Mouse (Mus musculus): Measurements from ENCODE around the gene 9030612E09Rik. TPM values are rescaled to one million over a fixed set of nuclear protein-coding genes. Genes with fewer than 3 reads are reported as not detected.
A peak's percentile ranks its signal among the peaks of the same experiment; 100 is the strongest.

9030612E09Rik gene
- polyA plus RNA-seq (2015; fragmentation: Nextera tagmentation; extraction: Ambion mirVana), result 2.4 and 2.5 TPM in 2 replicates

- ATAC-seq, result peak; percentile 88
- H3K4me3 ChIP-seq (replicated peaks; ENCODE audit: low read length), result peak within 1 kb of the TSS; percentile 68
- under 1% methylated on average over 80 of the region's 91 CpGs for WGBS
- 0 out of 2 replicates have a peak, but pooled peaks cover 3% of the 10 kb centered on the region for H3K27me3 ChIP-seq (replicated peaks; ENCODE audit: control insufficient read depth, insufficient read depth, low read length)
- H3K27ac ChIP-seq (ENCODE audit: low read length), result peak within 1 kb of the TSS; percentile 96
- H3K36me3 ChIP-seq (ENCODE audit: control insufficient read depth, insufficient read depth), result no peaks in the 10 kb centered on the region
- H3K9me3 ChIP-seq (ENCODE audit: control insufficient read depth, low read length), result no peaks in the 10 kb centered on the region
- H3K9ac ChIP-seq (replicated peaks; ENCODE audit: low read depth, low read length), result peak within 1 kb of the TSS; percentile 98
- peaks cover 28% of the 10 kb centered on the region for H3K4me1 ChIP-seq (replicated peaks; ENCODE audit: control insufficient read depth, insufficient read depth, low read length)
- peak within 1 kb of the TSS; percentile 74 for H3K4me2 ChIP-seq (ENCODE audit: low read length)
Observed at GRCm38 (mm10) chr10:43174326-43175155, at the start of gene 9030612E09Rik, which contains the start of gene Sobp. TSS of gene 9030612E09Rik (plus strand) at chr10:43174704. TSS of gene Sobp (minus strand) at chr10:43174530.

- peak; percentile 66 for ATAC-seq
- H3K27me3 ChIP-seq (replicated peaks; ENCODE audit: control insufficient read depth, insufficient read depth, low read length), result no peaks in the 10 kb centered on the region
- WGBS, result 57% methylated on average over 3 of the region's 3 CpGs
Observed at GRCm38 (mm10) chr10:43128750-43129149, 45.8 kb upstream of the 9030612E09Rik start.

GRCm38 (mm10) chr10:43134027-43134426 lies 40.5 kb upstream of the 9030612E09Rik start:
- Histone ChIP-seq H3K4me3 (replicated peaks; ENCODE audit: low read length) (no peak overlapping the region), H3K9ac (replicated peaks; ENCODE audit: low read depth, low read length) (no peak overlapping the region), H3K27ac (ENCODE audit: low read length) (no peak overlapping the region), H3K36me3 (ENCODE audit: control insufficient read depth, insufficient read depth) (no peaks in the 10 kb centered on the region), H3K9me3 (ENCODE audit: control insufficient read depth, low read length) (peaks cover 4% of the 10 kb centered on the region; the same call in 1 of the 2 replicates), H3K4me2 (ENCODE audit: low read length) (no peak overlapping the region), H3K4me1 (replicated peaks; ENCODE audit: control insufficient read depth, insufficient read depth, low read length) (peaks cover 7% of the 10 kb centered on the region), H3K27me3 (replicated peaks; ENCODE audit: control insufficient read depth, insufficient read depth, low read length) (no peaks in the 10 kb centered on the region)
- WGBS, result 89% methylated on average over 11 of the region's 11 CpGs
- ATAC-seq, result no peak

More at GRCm38 (mm10) chr10:43128750-43129149, 45.8 kb upstream of the 9030612E09Rik start:
- H3K9ac ChIP-seq (replicated peaks; ENCODE audit: low read depth, low read length), result no peak overlapping the region
- H3K9me3 ChIP-seq (ENCODE audit: control insufficient read depth, low read length), result no peaks in the 10 kb centered on the region
- H3K4me2 ChIP-seq (ENCODE audit: low read length), result no peak overlapping the region
- no peak overlapping the region for H3K4me3 ChIP-seq (replicated peaks; ENCODE audit: low read length)
- H3K36me3 ChIP-seq (ENCODE audit: control insufficient read depth, insufficient read depth), result no peaks in the 10 kb centered on the region
- H3K4me1 ChIP-seq (replicated peaks; ENCODE audit: control insufficient read depth, insufficient read depth, low read length), result peaks cover 12% of the 10 kb centered on the region
- H3K27ac ChIP-seq (ENCODE audit: low read length), result peak overlapping the region; percentile 17; the same call in 1 of the 2 replicates

- Histone ChIP-seq H3K4me2 (ENCODE audit: low read length) (no peak overlapping the region), H3K9me3 (ENCODE audit: control insufficient read depth, low read length) (no peaks in the 10 kb centered on the region), H3K36me3 (ENCODE audit: control insufficient read depth, insufficient read depth) (no peaks in the 10 kb centered on the region), H3K4me1 (replicated peaks; ENCODE audit: control insufficient read depth, insufficient read depth, low read length) (no peaks in the 10 kb centered on the region), H3K27ac (ENCODE audit: low read length) (no peak overlapping the region), H3K4me3 (replicated peaks; ENCODE audit: low read length) (no peak overlapping the region), H3K27me3 (replicated peaks; ENCODE audit: control insufficient read depth, insufficient read depth, low read length) (no peaks in the 10 kb centered on the region), H3K9ac (replicated peaks; ENCODE audit: low read depth, low read length) (no peak overlapping the region)
- WGBS, result 92% methylated on average over 9 of the region's 9 CpGs
- ATAC-seq, result no peak
Observed at GRCm38 (mm10) chr10:43143173-43143572, 31.3 kb upstream of the 9030612E09Rik start.

GRCm38 (mm10) chr10:43148456-43148855 lies 26.0 kb upstream of the 9030612E09Rik start:
- Histone ChIP-seq H3K9me3 (ENCODE audit: control insufficient read depth, low read length) (no peaks in the 10 kb centered on the region), H3K9ac (replicated peaks; ENCODE audit: low read depth, low read length) (no peak overlapping the region), H3K4me1 (replicated peaks; ENCODE audit: control insufficient read depth, insufficient read depth, low read length) (no peaks in the 10 kb centered on the region), H3K4me2 (ENCODE audit: low read length) (no peak overlapping the region), H3K27ac (ENCODE audit: low read length) (no peak overlapping the region), H3K4me3 (replicated peaks; ENCODE audit: low read length) (no peak overlapping the region), H3K27me3 (replicated peaks; ENCODE audit: control insufficient read depth, insufficient read depth, low read length) (no peaks in the 10 kb centered on the region), H3K36me3 (ENCODE audit: control insufficient read depth, insufficient read depth) (no peaks in the 10 kb centered on the region; the same call in 1 of the 2 replicates)
- no peak for ATAC-seq
- 84% methylated on average over 11 of the region's 11 CpGs for WGBS

GRCm38 (mm10) chr10:43152643-43153042 lies 21.9 kb upstream of the 9030612E09Rik start:
- WGBS, result 88% methylated on average over 8 of the region's 8 CpGs
- no peak for ATAC-seq

GRCm38 (mm10) chr10:43155046-43155560 lies 19.4 kb upstream of the 9030612E09Rik start:
- H3K4me2 ChIP-seq (ENCODE audit: low read length), result peak overlapping the region; percentile 40
- no peak overlapping the region for H3K4me3 ChIP-seq (replicated peaks; ENCODE audit: low read length)

More at GRCm38 (mm10) chr10:43152643-43153042, 21.9 kb upstream of the 9030612E09Rik start:
- Histone ChIP-seq H3K27me3 (replicated peaks; ENCODE audit: control insufficient read depth, insufficient read depth, low read length) (no peaks in the 10 kb centered on the region), H3K9me3 (ENCODE audit: control insufficient read depth, low read length) (no peaks in the 10 kb centered on the region), H3K4me3 (replicated peaks; ENCODE audit: low read length) (no peak overlapping the region), H3K9ac (replicated peaks; ENCODE audit: low read depth, low read length) (no peak overlapping the region), H3K4me2 (ENCODE audit: low read length) (no peak overlapping the region), H3K27ac (ENCODE audit: low read length) (no peak overlapping the region), H3K36me3 (ENCODE audit: control insufficient read depth, insufficient read depth) (no peaks in the 10 kb centered on the region; the same call in 1 of the 2 replicates), H3K4me1 (replicated peaks; ENCODE audit: control insufficient read depth, insufficient read depth, low read length) (peaks cover 16% of the 10 kb centered on the region)

GRCm38 (mm10) chr10:43158917-43159316 lies 15.6 kb upstream of the 9030612E09Rik start:
- H3K9me3 ChIP-seq (ENCODE audit: control insufficient read depth, low read length), result 0 out of 2 replicates have a peak, but pooled peaks cover 2% of the 10 kb centered on the region
- H3K27ac ChIP-seq (ENCODE audit: low read length), result no peak overlapping the region
- no peaks in the 10 kb centered on the region for H3K27me3 ChIP-seq (replicated peaks; ENCODE audit: control insufficient read depth, insufficient read depth, low read length)
- H3K4me1 ChIP-seq (replicated peaks; ENCODE audit: control insufficient read depth, insufficient read depth, low read length), result peaks cover 16% of the 10 kb centered on the region
- no peak overlapping the region for H3K4me3 ChIP-seq (replicated peaks; ENCODE audit: low read length)
- WGBS, result 87% methylated on average over 5 of the region's 5 CpGs
- no peak for ATAC-seq
- H3K4me2 ChIP-seq (ENCODE audit: low read length), result no peak overlapping the region
- H3K9ac ChIP-seq (replicated peaks; ENCODE audit: low read depth, low read length), result no peak overlapping the region
- no peaks in the 10 kb centered on the region for H3K36me3 ChIP-seq (ENCODE audit: control insufficient read depth, insufficient read depth)

More at GRCm38 (mm10) chr10:43155046-43155560, 19.4 kb upstream of the 9030612E09Rik start:
- H3K27ac ChIP-seq (ENCODE audit: low read length), result peak overlapping the region; percentile 71; the same call in 1 of the 2 replicates
- H3K4me1 ChIP-seq (replicated peaks; ENCODE audit: control insufficient read depth, insufficient read depth, low read length), result peaks cover 16% of the 10 kb centered on the region
- no peaks in the 10 kb centered on the region for H3K36me3 ChIP-seq (ENCODE audit: control insufficient read depth, insufficient read depth)
- peak overlapping the region; percentile 29; the same call in 1 of the 2 replicates for H3K9ac ChIP-seq (replicated peaks; ENCODE audit: low read depth, low read length)
- 3% methylated on average over 12 of the region's 12 CpGs for WGBS
- H3K27me3 ChIP-seq (replicated peaks; ENCODE audit: control insufficient read depth, insufficient read depth, low read length), result no peaks in the 10 kb centered on the region
- no peaks in the 10 kb centered on the region for H3K9me3 ChIP-seq (ENCODE audit: control insufficient read depth, low read length)
- peak; percentile 81 for ATAC-seq

GRCm38 (mm10) chr10:43159333-43159732 lies 15.2 kb upstream of the 9030612E09Rik start:
- Histone ChIP-seq H3K4me3 (replicated peaks; ENCODE audit: low read length) (no peak overlapping the region), H3K9me3 (ENCODE audit: control insufficient read depth, low read length) (0 out of 2 replicates have a peak, but pooled peaks cover 2% of the 10 kb centered on the region), H3K4me2 (ENCODE audit: low read length) (no peak overlapping the region), H3K9ac (replicated peaks; ENCODE audit: low read depth, low read length) (no peak overlapping the region), H3K36me3 (ENCODE audit: control insufficient read depth, insufficient read depth) (no peaks in the 10 kb centered on the region), H3K27me3 (replicated peaks; ENCODE audit: control insufficient read depth, insufficient read depth, low read length) (no peaks in the 10 kb centered on the region), H3K27ac (ENCODE audit: low read length) (no peak overlapping the region), H3K4me1 (replicated peaks; ENCODE audit: control insufficient read depth, insufficient read depth, low read length) (peaks cover 13% of the 10 kb centered on the region)
- WGBS, result 84% methylated on average over 5 of the region's 5 CpGs
- ATAC-seq, result no peak

Measured in forebrain, embryonic 16.5 days (tissue).